Mouse (Mus musculus) CH12.LX (cell line): Measurements from ENCODE around the gene Sgf29. TPM values are rescaled to one million over a fixed set of nuclear protein-coding genes. Genes with fewer than 3 reads are reported as not detected.

Experiments used
- DNase-seq: peaks from one replicate; pipeline ENCODE4 v3.0.0-alpha.2; 2013; ENCODE audit errors: extremely low read depth
- H3K27ac ChIP-seq: 2 replicates; pipeline ENCODE4 v1.5.1; 2012; ENCODE audit warnings: low read depth, mild to moderate bottlenecking, control low read depth, moderate library complexity; ENCODE audit not compliant: insufficient read depth
- H3K27me3 ChIP-seq: replicated peaks from 2 replicates; pipeline ENCODE3; 2012; ENCODE audit warnings: inconsistent platforms
- H3K36me3 ChIP-seq, 2 experiments: replicated peaks in 1 of 2; 2 replicates each; pipeline versions ENCODE3 to v1.6.1; 2012; ENCODE audit warnings: inconsistent platforms in 1 of 2, low read length in 1 of 2, mild to moderate bottlenecking in 1 of 2, mixed read lengths in 1 of 2, moderate library complexity in 1 of 2; ENCODE audit not compliant: control insufficient read depth in 1 of 2, insufficient read depth in 1 of 2
- H3K4me1 ChIP-seq, 2 experiments: 2 replicates each; pipeline ENCODE4 v1.6.1; 2012; ENCODE audit warnings: inconsistent platforms in 1 of 2, moderate library complexity in 1 of 2; ENCODE audit not compliant: insufficient read depth in 2 of 2, control insufficient read depth in 1 of 2
- H3K4me2 ChIP-seq: 2 replicates; pipeline ENCODE4 v1.6.1; 2012; ENCODE audit warnings: low read depth, mild to moderate bottlenecking, control low read depth; ENCODE audit not compliant: poor library complexity, insufficient read depth, severe bottlenecking
- H3K4me3 ChIP-seq, 3 experiments: fragments of 150-350 bp in 1 of 3; sonication (generic) in 1 of 3; replicated peaks in 1 of 3; 2 replicates each; pipeline versions ENCODE3 to v1.5.1; 2011 to 2012; ENCODE audit warnings: low read depth in 2 of 3, low read length in 2 of 3, mild to moderate bottlenecking in 2 of 3, moderate library complexity in 2 of 3, control low read depth in 1 of 3, improper control_type of control experiment in 1 of 3, inconsistent platforms in 1 of 3, mixed read lengths in 1 of 3; ENCODE audit not compliant: poor library complexity in 1 of 3
- H3K79me2 ChIP-seq: replicated peaks from 2 replicates; pipeline ENCODE4 v1.6.1; 2012; ENCODE audit warnings: mild to moderate bottlenecking, moderate library complexity; ENCODE audit not compliant: control insufficient read depth, poor library complexity, insufficient read depth, severe bottlenecking; ENCODE audit errors: extremely low read depth
- H3K9ac ChIP-seq: 2 replicates; pipeline ENCODE4 v1.6.1; 2012; ENCODE audit warnings: low read depth, mild to moderate bottlenecking, control low read depth, moderate library complexity; ENCODE audit not compliant: insufficient read depth
- H3K9me3 ChIP-seq: replicated peaks from 2 replicates; pipeline ENCODE3; 2012; ENCODE audit warnings: low read length, inconsistent platforms, mixed read lengths
- CHD2 ChIP-seq: IDR thresholded peaks from 2 replicates; pipeline ENCODE4 v1.6.1; 2011; ENCODE audit warnings: low read length, improper control_type of control experiment
- ELF1 ChIP-seq: IDR thresholded peaks from 2 replicates; pipeline ENCODE4 v1.6.1; 2014; ENCODE audit warnings: low read depth, mild to moderate bottlenecking, inconsistent platforms, low read length, improper control_type of control experiment
- EP300 ChIP-seq: IDR thresholded peaks from 2 replicates; pipeline ENCODE4 v1.6.1; 2011; ENCODE audit warnings: low read length, improper control_type of control experiment
- JUN ChIP-seq: IDR thresholded peaks from 2 replicates; pipeline ENCODE4 v1.6.1; 2011; ENCODE audit warnings: low read depth, mild to moderate bottlenecking, low read length, improper control_type of control experiment, moderate library complexity; ENCODE audit not compliant: insufficient read depth
- KAT2A ChIP-seq: IDR thresholded peaks from 2 replicates; pipeline ENCODE4 v1.6.1; 2012; ENCODE audit warnings: low read length, improper control_type of control experiment, inconsistent platforms; ENCODE audit not compliant: insufficient replicate concordance
- MEF2A ChIP-seq: IDR thresholded peaks from 2 replicates; pipeline ENCODE4 v1.6.1; 2014; ENCODE audit warnings: low read depth, mild to moderate bottlenecking, inconsistent platforms, low read length, improper control_type of control experiment, borderline replicate concordance
- NRF1 ChIP-seq: IDR thresholded peaks from 2 replicates; pipeline ENCODE4 v1.6.1; 2014; ENCODE audit warnings: low read depth, mild to moderate bottlenecking, inconsistent platforms, low read length, improper control_type of control experiment, moderate library complexity
- PAX5 ChIP-seq: IDR thresholded peaks from 2 replicates; pipeline ENCODE4 v1.6.1; 2012; ENCODE audit warnings: low read length, inconsistent platforms, mixed read lengths
- POLR2A ChIP-seq: IDR thresholded peaks from 2 replicates; pipeline ENCODE4 v1.6.1; 2011; ENCODE audit warnings: low read depth, mild to moderate bottlenecking, improper control_type of control experiment, low read length
- RAD21 ChIP-seq: IDR thresholded peaks from 2 replicates; pipeline ENCODE4 v1.6.1; 2011; ENCODE audit warnings: low read depth, mild to moderate bottlenecking, low read length, improper control_type of control experiment, moderate library complexity
- RCOR1 ChIP-seq: conservative IDR thresholded peaks from 2 replicates; pipeline ENCODE4 v1.6.1; 2012; ENCODE audit warnings: low read depth, mild to moderate bottlenecking, inconsistent platforms, low read length, improper control_type of control experiment
- SIN3A ChIP-seq: IDR thresholded peaks from 2 replicates; pipeline ENCODE4 v1.6.1; 2012; ENCODE audit warnings: low read length, improper control_type of control experiment, inconsistent platforms
- SMC3 ChIP-seq: IDR thresholded peaks from 2 replicates; pipeline ENCODE4 v1.6.1; 2011; ENCODE audit warnings: low read depth, low read length, improper control_type of control experiment
- TBP ChIP-seq: conservative IDR thresholded peaks from 2 replicates; pipeline ENCODE4 v1.6.1; 2011; ENCODE audit warnings: low read depth, low read length, improper control_type of control experiment
- TCF12 ChIP-seq: IDR thresholded peaks from 2 replicates; pipeline ENCODE4 v1.6.1; 2014; ENCODE audit warnings: low read depth, mild to moderate bottlenecking, inconsistent platforms, low read length, improper control_type of control experiment
- USF1 ChIP-seq: IDR thresholded peaks from 2 replicates; pipeline ENCODE4 v1.6.1; 2014; ENCODE audit warnings: low read depth, mild to moderate bottlenecking, inconsistent platforms, low read length, improper control_type of control experiment
- USF2 ChIP-seq: conservative IDR thresholded peaks from 2 replicates; pipeline ENCODE4 v1.6.1; 2011; ENCODE audit warnings: low read depth, low read length, improper control_type of control experiment
- dilution Hi-C: fragments of 300-500 bp; cut with MboI; formaldehyde crosslinking; loops from 2 replicates; pipeline ENCODE4 v1.14.3; 2020; ENCODE audit warnings: low sequenced_read_pairs; ENCODE audit not compliant: extremely low pct_unique_long_range_greater_than_20kb, extremely low pct_ligation_motif_present
- in situ Hi-C: fragments of 300-500 bp; cut with MboI; formaldehyde crosslinking; loops from 3 replicates; pipeline ENCODE4 v1.14.3; 2019; ENCODE audit warnings: low sequenced_read_pairs, low pct_ligation_motif_present, low pct_unique_long_range_greater_than_20kb, mixed read lengths
- polyA plus RNA-seq: library from polyadenylated mRNA; unstranded; fragments of >175 nt; gene quantifications from 2 replicates; pipeline ENCODE4 v1.2.1, GENCODE M21; 2012; ENCODE audit warnings: low read depth; ENCODE audit not compliant: insufficient read length
- total RNA-seq, 2 experiments: library from RNA; depleted of rRNA; stranded (reverse); fragments of 300-350 nt in 1 of 2; fragments of >200 nt in 1 of 2; gene quantifications; 2 replicates each; pipeline ENCODE4 v1.2.3; 2012 to 2014

The Sgf29 gene
- total and polyA plus RNA-seq, 3 experiments: 20.5 to 71.7 (median 55.6) TPM

GRCm38 (mm10) chr7:126644345-126644744, 4.8 kb upstream of the Sgf29 start:
- Histone ChIP-seq H3K4me1 (peaks cover 13 to 47% of the 10 kb centered on the region in 2 experiments), H3K27me3 (no peaks in the 10 kb centered on the region), H3K9me3 (no peaks in the 10 kb centered on the region), H3K79me2 (no peaks in the 10 kb centered on the region), H3K27ac (peak overlapping the region; percentile 40), H3K36me3 (no peaks in the 10 kb centered on the region), H3K4me3 (no peak overlapping the region), H3K4me2 (no peak overlapping the region), H3K9ac (no peak overlapping the region)
- DNase-seq: no peak
- TF ChIP-seq TBP (no peak), USF1 (no peak), NRF1 (no peak), POLR2A (no peak), MEF2A (no peak), TCF12 (no peak), CHD2 (no peak), KAT2A (no peak), ELF1 (no peak), RAD21 (no peak), RCOR1 (no peak), SMC3 (no peak), PAX5 (no peak), JUN (no peak), EP300 (no peak), USF2 (no peak)
- in situ Hi-C loops (loop anchor here (5.0 to 10.0 kb wide), 2 partner anchors 48 to 470 kb away; no protein-coding TSS in a partner anchor), dilution Hi-C loops (no loop called here)

GRCm38 (mm10) chr7:126644914-126645313, 4.2 kb upstream of the Sgf29 start:
- TF ChIP-seq SIN3A: no peak

More at GRCm38 (mm10) chr7:126644914-126645313, 4.2 kb upstream of the Sgf29 start:
- DNase-seq: no peak
- in situ Hi-C loops: loop anchor here (5.0 to 10.0 kb wide), 2 partner anchors 47 to 470 kb away; no protein-coding TSS in a partner anchor
- Histone ChIP-seq H3K27me3 (no peaks in the 10 kb centered on the region), H3K27ac (peak overlapping the region; percentile 79), H3K79me2 (0 out of 2 replicates have a peak, but pooled peaks cover 2% of the 10 kb centered on the region), H3K4me2 (no peak overlapping the region), H3K4me1 (peaks cover 13 to 47% of the 10 kb centered on the region in 2 experiments), H3K4me3 (no peak overlapping the region), H3K9ac (peak overlapping the region; percentile 53), H3K36me3 (no peaks in the 10 kb centered on the region), H3K9me3 (no peaks in the 10 kb centered on the region)
- dilution Hi-C loops: no loop called here
